Mouse (Mus musculus) forebrain, embryonic 12.5 days (tissue): ENCODE results near the gene Nnmt. TPM values are rescaled to one million over a fixed set of nuclear protein-coding genes. Genes with fewer than 3 reads are reported as not detected.

Source experiments
- ATAC-seq: fragments of 200-750 bp; cut with Nextera tagmentation; 2 replicates; pipeline ENCODE4 v1.8.0; 2017; ENCODE audit warnings: moderate TSS enrichment; ENCODE audit not compliant: low FRiP score
- H3K27ac ChIP-seq: fragments of 300-500 bp; sonication (generic); 2 replicates; pipeline ENCODE4 v1.5.1; 2016; ENCODE audit warnings: mild to moderate bottlenecking
- H3K27me3 ChIP-seq: fragments of 300-500 bp; sonication (generic); 2 replicates; pipeline ENCODE4 v1.6.1; 2016; ENCODE audit warnings: mild to moderate bottlenecking
- H3K36me3 ChIP-seq: fragments of 300-500 bp; sonication (generic); replicated peaks from 2 replicates; pipeline ENCODE4 v1.6.1; 2016; ENCODE audit warnings: mild to moderate bottlenecking
- H3K4me1 ChIP-seq: fragments of 300-500 bp; sonication (generic); 2 replicates; pipeline ENCODE4 v1.6.1; 2016
- H3K4me2 ChIP-seq: fragments of 300-500 bp; sonication (generic); 2 replicates; pipeline ENCODE4 v1.6.1; 2016; ENCODE audit warnings: mild to moderate bottlenecking, moderate library complexity
- H3K4me3 ChIP-seq: fragments of 300-500 bp; sonication (generic); replicated peaks from 2 replicates; pipeline ENCODE4 v1.5.1; 2016; ENCODE audit warnings: mild to moderate bottlenecking
- H3K9ac ChIP-seq: fragments of 300-500 bp; sonication (generic); 2 replicates; pipeline ENCODE4 v1.6.1; 2016; ENCODE audit warnings: mild to moderate bottlenecking
- H3K9me3 ChIP-seq: fragments of 300-500 bp; sonication (generic); 2 replicates; pipeline ENCODE4 v1.6.1; 2016
- WGBS: fragments of 180-500 bp; shearing (Covaris S2); methylation state at CpG from one replicate; pipeline ENCODE4 v1.1.7; 2016; 5-methylcytosine and 5-hydroxymethylcytosine counted together
- polyA plus RNA-seq: library from polyadenylated mRNA; unstranded; fragments of >200 nt; fragmentation: Nextera tagmentation; extraction: Ambion mirVana; gene quantifications from 2 replicates; pipeline ENCODE4 v1.2.1, GENCODE M21; 2016

Gene Nnmt
- polyA plus RNA-seq, 1 experiment from 2014 or later: 2.1 TPM

GRCm38 (mm10) chr9:48596924-48597323, 8.0 kb downstream of the Nnmt start:
- no peak overlapping the region for H3K4me2 ChIP-seq
- no peak overlapping the region for H3K27ac ChIP-seq
- no peaks in the 10 kb centered on the region for H3K4me1 ChIP-seq
- H3K36me3 ChIP-seq: no peaks in the 10 kb centered on the region
- H3K9ac ChIP-seq: 0 out of 2 replicates have a peak overlapping the region, but pooled peaks have one; percentile 17
- no peak for ATAC-seq
- no peak overlapping the region for H3K4me3 ChIP-seq
- WGBS: 78% methylated on average over 11 of the region's 11 CpGs
- no peaks in the 10 kb centered on the region for H3K9me3 ChIP-seq
- peaks cover 8% of the 10 kb centered on the region; the same call in 1 of the 2 replicates for H3K27me3 ChIP-seq

DNA sequence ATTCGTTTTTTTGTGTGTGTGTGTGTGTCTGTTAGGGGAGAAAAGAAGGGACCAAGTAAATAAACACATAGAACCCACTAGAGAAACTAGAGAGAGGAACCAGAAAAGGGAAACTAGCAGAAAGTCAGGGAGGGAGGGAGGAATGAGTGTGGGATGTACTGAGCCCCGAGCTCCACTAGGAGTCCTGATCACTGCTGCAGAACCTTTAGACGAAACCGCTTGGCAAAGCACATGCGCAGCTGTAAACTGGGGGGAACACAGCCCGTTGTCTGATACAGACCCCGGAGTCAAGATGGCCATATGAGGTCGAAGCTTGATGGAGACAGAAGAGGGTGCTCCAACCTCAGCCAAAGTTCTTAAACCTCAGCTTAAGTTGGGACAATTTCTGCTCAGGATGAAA, 11.0 kb downstream of the Nnmt start:
- Histone ChIP-seq H3K9ac (no peak overlapping the region), H3K4me2 (no peak overlapping the region), H3K27ac (no peak overlapping the region), H3K4me1 (no peaks in the 10 kb centered on the region), H3K27me3 (peaks cover 12% of the 10 kb centered on the region; the same call in 1 of the 2 replicates), H3K4me3 (no peak overlapping the region), H3K9me3 (no peaks in the 10 kb centered on the region), H3K36me3 (no peaks in the 10 kb centered on the region)
- ATAC-seq: no peak
- 73% methylated on average over 8 of the region's 8 CpGs for WGBS

GRCm38 (mm10) chr9:48590606-48591005, 14.3 kb downstream of the Nnmt start:
- 87% methylated on average over 4 of the region's 4 CpGs for WGBS
- Histone ChIP-seq H3K4me3 (no peak overlapping the region), H3K9ac (no peak overlapping the region), H3K27ac (no peak overlapping the region), H3K36me3 (no peaks in the 10 kb centered on the region), H3K4me2 (no peak overlapping the region), H3K4me1 (0 out of 2 replicates have a peak, but pooled peaks cover 4% of the 10 kb centered on the region), H3K27me3 (peaks cover 12% of the 10 kb centered on the region; the same call in 1 of the 2 replicates), H3K9me3 (no peaks in the 10 kb centered on the region)
- ATAC-seq: no peak

GRCm38 (mm10) chr9:48586332-48586731, 18.6 kb downstream of the Nnmt start:
- ATAC-seq: no peak
- H3K4me3 ChIP-seq: no peak overlapping the region
- H3K27me3 ChIP-seq: peaks cover 4% of the 10 kb centered on the region; the same call in 1 of the 2 replicates
- H3K4me2 ChIP-seq: no peak overlapping the region
- H3K36me3 ChIP-seq: no peaks in the 10 kb centered on the region
- H3K27ac ChIP-seq: no peak overlapping the region
- H3K9me3 ChIP-seq: no peaks in the 10 kb centered on the region
- 7% methylated on average over 4 of the region's 4 CpGs for whole genome bisulfite sequencing
- no peak overlapping the region for H3K9ac ChIP-seq
- H3K4me1 ChIP-seq: 0 out of 2 replicates have a peak, but pooled peaks cover 4% of the 10 kb centered on the region

- Histone ChIP-seq H3K27ac (no peak overlapping the region), H3K36me3 (no peaks in the 10 kb centered on the region), H3K9ac (no peak overlapping the region), H3K4me3 (no peak overlapping the region), H3K27me3 (no peaks in the 10 kb centered on the region), H3K4me2 (no peak overlapping the region), H3K9me3 (no peaks in the 10 kb centered on the region), H3K4me1 (no peaks in the 10 kb centered on the region)
- 100% methylated on average over 1 of the region's 1 CpGs for WGBS
- no peak for ATAC-seq
These were observed 24.1 kb downstream of the Nnmt start for GRCm38 (mm10) chr9:48580808-48581207.

- Histone ChIP-seq H3K27me3 (no peaks in the 10 kb centered on the region), H3K9ac (no peak overlapping the region), H3K4me3 (no peak overlapping the region), H3K36me3 (no peaks in the 10 kb centered on the region), H3K4me1 (no peaks in the 10 kb centered on the region), H3K27ac (no peak overlapping the region), H3K4me2 (no peak overlapping the region), H3K9me3 (no peaks in the 10 kb centered on the region)
- 89% methylated on average over 5 of the region's 5 CpGs for WGBS
- ATAC-seq: no peak
These were observed 42.6 kb downstream of the Nnmt start for GRCm38 (mm10) chr9:48562388-48562787.

DNA sequence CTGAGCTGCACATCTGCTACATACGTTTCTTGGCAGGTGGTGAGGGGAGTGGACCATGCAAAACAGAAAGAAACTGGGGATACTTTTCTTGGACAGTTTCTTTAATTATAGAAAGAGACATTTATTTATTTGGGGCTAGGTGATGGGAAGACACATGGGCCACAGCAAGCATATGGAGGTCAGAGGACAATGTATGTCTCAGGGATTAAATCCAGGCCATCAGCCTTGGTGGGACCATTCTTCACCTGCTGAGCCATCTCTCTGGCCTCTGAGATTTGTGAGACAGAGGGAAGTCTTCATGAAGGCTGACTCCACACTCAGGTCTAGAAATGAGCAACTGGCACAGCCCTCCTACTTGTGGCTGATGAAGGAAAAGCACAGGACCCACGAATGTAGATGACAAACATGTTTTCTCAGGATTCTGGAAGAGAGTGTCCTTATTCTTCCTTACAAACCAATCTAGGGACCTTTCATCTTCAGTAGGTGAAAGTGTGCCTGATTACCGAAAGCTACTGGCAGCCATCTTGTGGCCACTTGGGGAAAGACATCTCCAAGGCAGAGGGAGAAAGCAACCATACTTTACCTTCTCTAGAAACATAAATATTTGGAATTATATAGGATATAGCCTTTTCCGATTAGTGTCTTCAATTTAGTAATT, 45.3 kb downstream of the Nnmt start:
- no peaks in the 10 kb centered on the region for H3K9me3 ChIP-seq
- no peaks in the 10 kb centered on the region for H3K36me3 ChIP-seq
- H3K27me3 ChIP-seq: no peaks in the 10 kb centered on the region
- no peaks in the 10 kb centered on the region for H3K4me1 ChIP-seq
- WGBS: 37% methylated on average over 4 of the region's 4 CpGs
- H3K4me2 ChIP-seq: no peak overlapping the region
- no peak overlapping the region for H3K4me3 ChIP-seq
- H3K27ac ChIP-seq: no peak overlapping the region
- no peak overlapping the region for H3K9ac ChIP-seq
- ATAC-seq: no peak

- H3K9me3 ChIP-seq: no peaks in the 10 kb centered on the region
- H3K4me2 ChIP-seq: no peak overlapping the region
- no peak for ATAC-seq
- WGBS: 81% methylated on average over 4 of the region's 4 CpGs
- no peak overlapping the region for H3K9ac ChIP-seq
- no peaks in the 10 kb centered on the region for H3K36me3 ChIP-seq
- H3K27ac ChIP-seq: no peak overlapping the region
- no peaks in the 10 kb centered on the region for H3K27me3 ChIP-seq
- no peak overlapping the region for H3K4me3 ChIP-seq
- H3K4me1 ChIP-seq: no peaks in the 10 kb centered on the region
These were observed 46.3 kb downstream of the Nnmt start for GRCm38 (mm10) chr9:48558637-48559036.

DNA sequence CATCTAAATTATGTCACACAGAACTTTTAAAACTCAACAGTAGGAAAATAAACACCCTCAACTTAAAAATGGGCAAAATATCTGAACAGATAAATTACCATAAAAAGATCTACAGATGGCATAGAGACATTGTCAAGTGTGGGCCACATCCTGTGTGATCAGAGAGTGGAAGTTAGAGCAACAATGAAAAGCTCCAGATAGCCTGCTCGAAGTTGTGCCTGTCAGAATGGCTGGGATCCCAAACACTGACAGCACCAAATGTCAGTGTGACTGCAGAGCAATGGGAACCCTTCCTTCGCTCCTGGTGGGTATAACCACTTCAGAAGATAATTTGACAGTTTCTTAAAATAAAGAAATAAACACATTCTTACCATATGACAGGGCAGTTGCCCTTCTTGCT, 55.9 kb downstream of the Nnmt start:
- no peaks in the 10 kb centered on the region for H3K27me3 ChIP-seq
- no peak overlapping the region for H3K27ac ChIP-seq
- ATAC-seq: no peak
- H3K9ac ChIP-seq: no peak overlapping the region
- no peak overlapping the region for H3K4me3 ChIP-seq
- no peaks in the 10 kb centered on the region for H3K9me3 ChIP-seq
- 80% methylated on average over 2 of the region's 2 CpGs for WGBS
- H3K4me1 ChIP-seq: no peaks in the 10 kb centered on the region
- no peaks in the 10 kb centered on the region for H3K36me3 ChIP-seq
- H3K4me2 ChIP-seq: no peak overlapping the region

DNA sequence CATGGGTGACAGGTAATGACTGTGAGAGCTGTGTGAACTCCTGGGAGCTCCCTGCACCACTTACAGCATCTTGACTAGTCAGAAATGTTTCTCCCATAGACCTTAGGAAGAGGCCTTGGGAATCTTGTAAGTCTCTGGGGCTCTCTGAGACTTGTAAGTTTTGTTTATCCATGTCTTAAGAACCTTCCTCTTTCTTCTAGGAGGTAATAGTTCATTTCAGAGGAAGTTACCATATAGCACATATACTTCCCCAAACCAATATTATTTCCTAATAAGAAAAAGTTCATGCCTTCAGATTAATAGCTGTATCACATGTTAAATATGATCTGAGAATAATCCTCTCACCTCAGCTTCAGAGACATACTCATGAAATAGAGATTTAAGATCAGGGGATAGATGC, 57.7 kb downstream of the Nnmt start:
- no peaks in the 10 kb centered on the region for H3K9me3 ChIP-seq

More for the DNA sequence above, 57.7 kb downstream of the Nnmt start:
- Histone ChIP-seq H3K4me3 (no peak overlapping the region), H3K36me3 (no peaks in the 10 kb centered on the region), H3K4me1 (no peaks in the 10 kb centered on the region), H3K27ac (no peak overlapping the region), H3K27me3 (no peaks in the 10 kb centered on the region), H3K4me2 (no peak overlapping the region), H3K9ac (no peak overlapping the region)
- no peak for ATAC-seq

Other genes starting within 250 kb of the Nnmt start
- gene Rexo2, start 124.5 kb downstream of the Nnmt start, polyA plus RNA-seq: 95.8 and 107 TPM in 2 replicates
- 109 and 111 TPM in 2 replicates for gene Rbm7, start 109.9 kb downstream of the Nnmt start, polyA plus RNA-seq
- gene Gm5617, start 109.7 kb downstream of the Nnmt start, polyA plus RNA-seq: 37.0 and 39.1 TPM in 2 replicates
- gene Zbtb16, start 231.1 kb upstream of the Nnmt start, polyA plus RNA-seq: 3.5 and 5.6 TPM in 2 replicates